Mouse (Mus musculus): Measurements from ENCODE around the gene Slc25a44. TPM values are rescaled to one million over a fixed set of nuclear protein-coding genes. Genes with fewer than 3 reads are reported as not detected.
"Not testable (repeated sequence)": the region's sequence is repeated elsewhere in the genome, so short reads cannot be mapped to it uniquely, and the experiment has no call there.

The Slc25a44 gene
- polyA plus RNA-seq, 1 experiment from 2014 or later = 22.1 TPM

- ATAC-seq (ENCODE audit: low FRiP score) (no peak), DNase-seq (ENCODE audit: low spot score) (no peak)
- Histone ChIP-seq H3K9ac (ENCODE audit: low read depth, low read length) (no peak overlapping the region), H3K4me1 (replicated peaks; ENCODE audit: control insufficient read depth, insufficient read depth, low read length) (no peaks in the 10 kb centered on the region), H3K9me3 (ENCODE audit: control insufficient read depth, low read length) (no peaks in the 10 kb centered on the region), H3K27me3 (ENCODE audit: control insufficient read depth, insufficient read depth, low read length) (no peaks in the 10 kb centered on the region; the same call in 1 of the 2 replicates), H3K27ac (ENCODE audit: low read depth, low read length) (no peak overlapping the region), H3K4me2 (replicated peaks; ENCODE audit: low read depth, low read length) (no peak overlapping the region), H3K4me3 (ENCODE audit: low read depth, low read length) (no peak overlapping the region), H3K36me3 (ENCODE audit: control insufficient read depth, insufficient read depth, low read length) (no peaks in the 10 kb centered on the region)
- 82% methylated on average over 7 of the region's 7 CpGs for WGBS
These were observed 17.9 kb upstream of the Slc25a44 start for GRCm38 (mm10) chr3:88442888-88443287.

DNA sequence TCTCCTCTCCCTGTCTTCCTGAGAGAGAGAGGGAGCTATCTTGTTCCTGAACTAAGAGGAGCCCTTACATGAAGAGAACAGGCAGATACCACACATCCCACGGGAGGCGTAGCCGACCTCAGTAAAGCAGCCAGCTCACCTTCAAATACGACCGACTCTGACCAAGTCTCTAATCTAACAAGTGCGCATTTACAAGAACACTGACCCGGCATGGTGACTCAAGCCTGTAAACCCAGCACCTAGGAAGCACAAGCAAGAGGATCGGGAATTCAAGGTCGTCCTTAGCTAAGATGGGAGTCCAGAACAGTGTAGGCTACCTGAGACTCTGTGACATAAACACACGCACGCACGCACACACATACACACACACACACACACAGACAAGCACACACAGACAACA, 17.5 kb upstream of the Slc25a44 start:
- DNase-seq (ENCODE audit: low spot score) = no peak
- 87% methylated on average over 12 of the region's 12 CpGs for WGBS
- H3K4me3 ChIP-seq (ENCODE audit: low read depth, low read length) = no peak overlapping the region
- no peaks in the 10 kb centered on the region for H3K4me1 ChIP-seq (replicated peaks; ENCODE audit: control insufficient read depth, insufficient read depth, low read length)
- H3K36me3 ChIP-seq (ENCODE audit: control insufficient read depth, insufficient read depth, low read length) = no peaks in the 10 kb centered on the region
- no peak overlapping the region for H3K4me2 ChIP-seq (replicated peaks; ENCODE audit: low read depth, low read length)
- no peak for ATAC-seq (ENCODE audit: low FRiP score)
- H3K27me3 ChIP-seq (ENCODE audit: control insufficient read depth, insufficient read depth, low read length) = no peaks in the 10 kb centered on the region; the same call in 1 of the 2 replicates
- H3K27ac ChIP-seq (ENCODE audit: low read depth, low read length) = no peak overlapping the region
- H3K9ac ChIP-seq (ENCODE audit: low read depth, low read length) = no peak overlapping the region
- H3K9me3 ChIP-seq (ENCODE audit: control insufficient read depth, low read length) = no peaks in the 10 kb centered on the region

GRCm38 (mm10) chr3:88440500-88441381, 15.8 kb upstream of the Slc25a44 start:
- Histone ChIP-seq H3K9ac (ENCODE audit: low read depth, low read length) (no peak overlapping the region), H3K4me2 (replicated peaks; ENCODE audit: low read depth, low read length) (no peak overlapping the region), H3K4me3 (ENCODE audit: low read depth, low read length) (no peak overlapping the region), H3K4me1 (replicated peaks; ENCODE audit: control insufficient read depth, insufficient read depth, low read length) (peaks cover 4% of the 10 kb centered on the region; the same call in 1 of the 2 replicates), H3K27me3 (ENCODE audit: control insufficient read depth, insufficient read depth, low read length) (no peaks in the 10 kb centered on the region), H3K27ac (ENCODE audit: low read depth, low read length) (no peak overlapping the region), H3K36me3 (ENCODE audit: control insufficient read depth, insufficient read depth, low read length) (no peaks in the 10 kb centered on the region), H3K9me3 (ENCODE audit: control insufficient read depth, low read length) (no peaks in the 10 kb centered on the region)
- ATAC-seq (ENCODE audit: low FRiP score) (no peak), DNase-seq (ENCODE audit: low spot score) (peak; percentile 67)
- 22% methylated on average over 27 of the region's 27 CpGs for WGBS

DNA sequence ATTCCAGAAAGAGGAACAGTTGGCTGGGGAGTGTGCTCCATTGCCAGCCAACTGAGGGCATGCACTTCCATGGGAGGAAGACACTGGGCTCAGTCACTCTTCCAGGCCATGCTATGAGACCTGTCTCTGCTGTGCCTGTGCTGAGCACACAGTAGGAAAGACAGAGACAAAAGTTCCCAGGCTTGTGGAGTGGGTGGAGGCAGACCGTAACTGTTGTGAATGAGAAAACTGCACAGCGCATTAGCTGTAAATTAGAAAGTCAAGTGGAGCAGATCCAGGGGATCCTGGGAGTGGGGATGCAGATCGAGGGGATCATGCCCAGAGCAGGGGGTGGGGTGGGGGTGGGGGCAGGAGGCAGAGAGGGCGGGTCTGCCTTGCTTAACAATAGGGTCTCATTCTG, 14.6 kb upstream of the Slc25a44 start:
- Histone ChIP-seq H3K4me2 (replicated peaks; ENCODE audit: low read depth, low read length) (no peak overlapping the region), H3K4me3 (ENCODE audit: low read depth, low read length) (no peak overlapping the region), H3K9ac (ENCODE audit: low read depth, low read length) (no peak overlapping the region), H3K4me1 (replicated peaks; ENCODE audit: control insufficient read depth, insufficient read depth, low read length) (peaks cover 4% of the 10 kb centered on the region; the same call in 1 of the 2 replicates), H3K36me3 (ENCODE audit: control insufficient read depth, insufficient read depth, low read length) (no peaks in the 10 kb centered on the region), H3K9me3 (ENCODE audit: control insufficient read depth, low read length) (no peaks in the 10 kb centered on the region), H3K27me3 (ENCODE audit: control insufficient read depth, insufficient read depth, low read length) (no peaks in the 10 kb centered on the region), H3K27ac (ENCODE audit: low read depth, low read length) (no peak overlapping the region)
- no peak for ATAC-seq (ENCODE audit: low FRiP score)
- 47% methylated on average over 4 of the region's 4 CpGs for WGBS
- no peak for DNase-seq (ENCODE audit: low spot score)

GRCm38 (mm10) chr3:88437454-88437853, 12.5 kb upstream of the Slc25a44 start:
- H3K4me2 ChIP-seq (replicated peaks; ENCODE audit: low read depth, low read length) = peak overlapping the region; percentile 49; the same call in 1 of the 2 replicates
- H3K36me3 ChIP-seq (ENCODE audit: control insufficient read depth, insufficient read depth, low read length) = no peaks in the 10 kb centered on the region
- H3K4me3 ChIP-seq (ENCODE audit: low read depth, low read length) = no peak overlapping the region
- ATAC-seq (ENCODE audit: low FRiP score) (no peak), DNase-seq (ENCODE audit: low spot score) (no peak)
- peaks cover 4% of the 10 kb centered on the region; the same call in 1 of the 2 replicates for H3K4me1 ChIP-seq (replicated peaks; ENCODE audit: control insufficient read depth, insufficient read depth, low read length)
- WGBS = 81% methylated on average over 10 of the region's 10 CpGs
- no peaks in the 10 kb centered on the region for H3K27me3 ChIP-seq (ENCODE audit: control insufficient read depth, insufficient read depth, low read length)
- no peaks in the 10 kb centered on the region for H3K9me3 ChIP-seq (ENCODE audit: control insufficient read depth, low read length)
- no peak overlapping the region for H3K9ac ChIP-seq (ENCODE audit: low read depth, low read length)
- H3K27ac ChIP-seq (ENCODE audit: low read depth, low read length) = no peak overlapping the region

DNA sequence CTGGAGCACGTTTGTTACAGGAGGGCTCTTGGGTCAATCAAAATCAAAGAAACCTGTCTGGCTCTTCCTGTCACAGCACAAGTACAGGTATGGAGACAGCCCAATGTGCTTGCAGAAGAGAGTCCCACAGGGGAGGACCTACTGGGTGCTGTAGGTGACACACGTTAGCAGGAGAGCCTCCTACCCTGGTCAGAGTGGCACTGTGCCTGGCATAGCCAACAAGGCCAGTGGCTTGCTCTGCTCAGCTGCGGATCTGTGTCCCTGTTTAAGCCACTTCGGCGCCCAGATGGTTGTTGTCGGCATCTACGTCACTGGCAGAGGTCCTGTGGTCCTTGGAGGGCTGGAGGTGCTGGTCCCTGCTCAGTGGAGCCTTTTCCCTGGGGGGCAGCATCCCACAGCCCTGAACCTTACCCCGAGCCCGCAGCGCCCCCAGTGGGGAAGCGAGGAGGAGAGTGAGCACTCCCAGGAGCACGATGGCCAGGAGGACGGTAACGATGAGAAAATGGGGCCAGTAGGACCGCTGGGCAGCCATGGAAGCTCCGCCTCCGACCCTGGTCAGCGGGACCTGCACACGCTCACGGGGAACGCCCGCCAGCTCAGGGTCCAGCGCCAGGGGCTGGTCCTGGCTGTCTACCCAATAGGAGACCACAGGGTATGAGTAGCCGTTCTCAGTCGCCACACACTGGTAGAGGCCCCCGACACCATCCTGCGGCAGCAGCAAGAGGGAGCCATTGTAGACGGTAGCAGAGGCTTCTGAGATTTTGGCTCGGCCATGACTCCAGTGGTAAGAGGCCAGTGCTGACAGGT, 11.7 kb upstream of the Slc25a44 start:
- H3K4me1 ChIP-seq (replicated peaks; ENCODE audit: control insufficient read depth, insufficient read depth, low read length) = peaks cover 4% of the 10 kb centered on the region; the same call in 1 of the 2 replicates
- peak overlapping the region; percentile 41; the same call in 1 of the 2 replicates for H3K9ac ChIP-seq (ENCODE audit: low read depth, low read length)

DNA sequence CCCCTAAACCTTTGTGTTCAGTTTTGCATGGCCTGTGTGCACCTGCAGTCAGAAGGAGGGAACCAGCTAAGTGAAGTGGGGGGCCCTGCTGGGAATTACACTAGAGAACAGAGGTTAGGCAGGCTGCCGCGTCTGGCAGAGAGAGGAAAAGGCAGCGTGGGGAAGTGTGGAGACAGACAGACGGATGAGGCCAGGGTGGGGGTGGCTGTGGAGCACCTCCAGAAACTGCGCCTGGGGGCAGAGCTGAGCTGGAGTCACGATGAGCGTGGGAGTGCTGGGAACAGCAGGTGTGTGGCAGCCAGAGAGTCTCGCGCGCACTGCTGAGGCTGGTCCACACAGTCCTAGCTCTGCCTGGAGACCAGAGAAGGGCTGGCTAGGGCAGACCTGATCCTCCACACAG, 10.6 kb upstream of the Slc25a44 start:
- no peak for ATAC-seq (ENCODE audit: low FRiP score)
- no peaks in the 10 kb centered on the region for H3K36me3 ChIP-seq (ENCODE audit: control insufficient read depth, insufficient read depth, low read length)
- no peaks in the 10 kb centered on the region for H3K9me3 ChIP-seq (ENCODE audit: control insufficient read depth, low read length)
- no peak overlapping the region for H3K4me2 ChIP-seq (replicated peaks; ENCODE audit: low read depth, low read length)
- peaks cover 4% of the 10 kb centered on the region; the same call in 1 of the 2 replicates for H3K4me1 ChIP-seq (replicated peaks; ENCODE audit: control insufficient read depth, insufficient read depth, low read length)
- WGBS = 57% methylated on average over 10 of the region's 10 CpGs
- DNase-seq (ENCODE audit: low spot score) = no peak
- no peak overlapping the region for H3K4me3 ChIP-seq (ENCODE audit: low read depth, low read length)
- no peak overlapping the region for H3K9ac ChIP-seq (ENCODE audit: low read depth, low read length)
- no peak overlapping the region for H3K27ac ChIP-seq (ENCODE audit: low read depth, low read length)
- no peaks in the 10 kb centered on the region for H3K27me3 ChIP-seq (ENCODE audit: control insufficient read depth, insufficient read depth, low read length)

More for the DNA sequence above, 11.7 kb upstream of the Slc25a44 start:
- Histone ChIP-seq H3K9me3 (ENCODE audit: control insufficient read depth, low read length) (no peaks in the 10 kb centered on the region), H3K4me2 (replicated peaks; ENCODE audit: low read depth, low read length) (peak overlapping the region; percentile 49), H3K27me3 (ENCODE audit: control insufficient read depth, insufficient read depth, low read length) (no peaks in the 10 kb centered on the region), H3K36me3 (ENCODE audit: control insufficient read depth, insufficient read depth, low read length) (no peaks in the 10 kb centered on the region), H3K4me3 (ENCODE audit: low read depth, low read length) (peak overlapping the region; percentile 24; the same call in 1 of the 2 replicates), H3K27ac (ENCODE audit: low read depth, low read length) (0 out of 2 replicates have a peak overlapping the region, but pooled peaks have one; percentile 4)
- peak; percentile 84 for ATAC-seq (ENCODE audit: low FRiP score)
- peak; percentile 81 for DNase-seq (ENCODE audit: low spot score)
- 7% methylated on average over 28 of the region's 29 CpGs for WGBS

DNA sequence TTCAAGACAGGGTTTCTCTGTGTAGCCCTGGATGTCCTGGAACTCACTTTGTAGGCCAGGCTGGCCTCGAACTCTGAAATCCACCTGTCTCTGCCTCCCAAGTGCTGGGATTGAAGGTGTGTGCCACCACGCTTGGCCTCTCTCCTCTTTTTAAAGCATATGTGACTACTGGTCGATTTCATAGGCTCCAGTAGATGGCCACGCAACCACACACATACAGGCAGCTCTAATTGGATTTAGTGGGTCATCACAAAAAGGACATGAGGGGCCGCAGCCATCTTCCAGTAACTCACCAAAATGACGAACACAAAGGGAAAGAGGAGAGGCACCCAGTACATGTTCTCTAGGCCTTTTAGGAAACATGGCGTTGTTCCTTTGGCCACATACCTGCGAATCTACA, 3.7 kb upstream of the Slc25a44 start:
- not testable (repeated sequence) for ATAC-seq (ENCODE audit: low FRiP score); H3K27ac ChIP-seq (ENCODE audit: low read depth, low read length); H3K27me3 ChIP-seq (ENCODE audit: control insufficient read depth, insufficient read depth, low read length); H3K4me2 ChIP-seq (replicated peaks; ENCODE audit: low read depth, low read length); H3K9ac ChIP-seq (ENCODE audit: low read depth, low read length); H3K36me3 ChIP-seq (ENCODE audit: control insufficient read depth, insufficient read depth, low read length); DNase-seq (ENCODE audit: low spot score); H3K4me3 ChIP-seq (ENCODE audit: low read depth, low read length); H3K9me3 ChIP-seq (ENCODE audit: control insufficient read depth, low read length); H3K4me1 ChIP-seq (replicated peaks; ENCODE audit: control insufficient read depth, insufficient read depth, low read length)
- WGBS = 75% methylated on average over 8 of the region's 8 CpGs

All from hindbrain, embryonic 11.5 days (tissue).